Mouse (Mus musculus): Measurements from ENCODE around the gene Tmprss13. TPM values are rescaled to one million over a fixed set of nuclear protein-coding genes. Genes with fewer than 3 reads are reported as not detected.

The Tmprss13 gene
- total and polyA plus RNA-seq, 3 experiments, result not detected

- DNase-seq (ENCODE audit: extremely low read depth), result no peak
- H3K4me2 ChIP-seq (ENCODE audit: insufficient read depth, low read depth, poor library complexity, severe bottlenecking), result no peak overlapping the region
- peaks cover 23 to 52% of the 10 kb centered on the region in 2 experiments for H3K4me1 ChIP-seq (ENCODE audit: control insufficient read depth in 1 of 2, insufficient read depth in 2 of 2)
- no peak overlapping the region for H3K9ac ChIP-seq (ENCODE audit: insufficient read depth, low read depth)
- no peaks in the 10 kb centered on the region for H3K9me3 ChIP-seq (replicated peaks; ENCODE audit: low read length)
- in situ Hi-C loops (cut with MboI; ENCODE audit: low pct_ligation_motif_present, low pct_unique_long_range_greater_than_20kb, low sequenced_read_pairs), result loop anchor here (5.0 to 10.0 kb wide), 2 partner anchors 91 to 223 kb away; no protein-coding TSS in a partner anchor
- H3K4me3 ChIP-seq (replicated peaks in 1 of 3; ENCODE audit: low read depth in 2 of 3, low read length in 2 of 3, poor library complexity in 1 of 3), result no peak overlapping the region
- dilution Hi-C loops (cut with MboI; ENCODE audit: extremely low pct_ligation_motif_present, extremely low pct_unique_long_range_greater_than_20kb, low sequenced_read_pairs), result no loop called here
- TF ChIP-seq TBP (conservative IDR thresholded peaks at IDR 0.05; ENCODE audit: low read depth, low read length) (no peak), PAX5 (IDR thresholded peaks at IDR 0.05; ENCODE audit: low read length) (no peak), MAZ (IDR thresholded peaks at IDR 0.05; ENCODE audit: low read depth, low read length) (no peak), BHLHE40 (IDR thresholded peaks at IDR 0.05; ENCODE audit: low read depth, low read length) (no peak), CHD1 (IDR thresholded peaks at IDR 0.05; ENCODE audit: low read depth, low read length) (no peak), RAD21 (IDR thresholded peaks at IDR 0.05; ENCODE audit: low read depth, low read length) (no peak), MYC (IDR thresholded peaks at IDR 0.05; ENCODE audit: low read depth, low read length) (no peak), USF1 (IDR thresholded peaks at IDR 0.05; ENCODE audit: low read depth, low read length) (no peak), NELFE (IDR thresholded peaks at IDR 0.05; ENCODE audit: low read depth, low read length) (no peak), RCOR1 (conservative IDR thresholded peaks at IDR 0.05; ENCODE audit: low read depth, low read length) (no peak), ELF1 (IDR thresholded peaks at IDR 0.05; ENCODE audit: low read depth, low read length) (no peak), MAX (IDR thresholded peaks at IDR 0.05; ENCODE audit: low read length) (no peak), POLR2AphosphoS2 (IDR thresholded peaks at IDR 0.05; ENCODE audit: low read depth, low read length) (no peak), JUND (conservative IDR thresholded peaks at IDR 0.05; ENCODE audit: low read depth, low read length) (no peak), ETS1 (conservative IDR thresholded peaks at IDR 0.05; ENCODE audit: low read depth, low read length) (no peak), NRF1 (IDR thresholded peaks at IDR 0.05; ENCODE audit: low read depth, low read length) (no peak), ZMIZ1 (IDR thresholded peaks at IDR 0.05; ENCODE audit: low read depth, low read length) (no peak)
- H3K27me3 ChIP-seq (replicated peaks), result no peaks in the 10 kb centered on the region
- H3K79me2 ChIP-seq (replicated peaks; ENCODE audit: control insufficient read depth, extremely low read depth, insufficient read depth, poor library complexity, severe bottlenecking), result no peaks in the 10 kb centered on the region
- H3K36me3 ChIP-seq (replicated peaks in 1 of 2; ENCODE audit: control insufficient read depth in 1 of 2, insufficient read depth in 1 of 2, low read length in 1 of 2), result no peaks in the 10 kb centered on the region
- H3K27ac ChIP-seq (ENCODE audit: insufficient read depth, low read depth), result no peak overlapping the region
Measured at GRCm38 (mm10) chr9:45301771-45302170, 17.1 kb upstream of the Tmprss13 start.

GRCm38 (mm10) chr9:45306746-45307410 lies 12.0 kb upstream of the Tmprss13 start:
- Histone ChIP-seq H3K4me1 (ENCODE audit: control insufficient read depth in 1 of 2, insufficient read depth in 2 of 2) (peaks cover 0 to 8% of the 10 kb centered on the region in 2 experiments; a peak in 1 of 4 replicates), H3K36me3 (replicated peaks in 1 of 2; ENCODE audit: control insufficient read depth in 1 of 2, insufficient read depth in 1 of 2, low read length in 1 of 2) (no peaks in the 10 kb centered on the region), H3K9me3 (replicated peaks; ENCODE audit: low read length) (no peaks in the 10 kb centered on the region), H3K9ac (ENCODE audit: insufficient read depth, low read depth) (no peak overlapping the region), H3K4me2 (ENCODE audit: insufficient read depth, low read depth, poor library complexity, severe bottlenecking) (peak overlapping the region; percentile 29; the same call in 1 of the 2 replicates), H3K79me2 (replicated peaks; ENCODE audit: control insufficient read depth, extremely low read depth, insufficient read depth, poor library complexity, severe bottlenecking) (no peaks in the 10 kb centered on the region), H3K4me3 (replicated peaks in 1 of 3; ENCODE audit: low read depth in 2 of 3, low read length in 2 of 3, poor library complexity in 1 of 3) (no peak overlapping the region), H3K27ac (ENCODE audit: insufficient read depth, low read depth) (no peak overlapping the region), H3K27me3 (replicated peaks) (peaks cover 25% of the 10 kb centered on the region)
- no peak for DNase-seq (ENCODE audit: extremely low read depth)
- in situ Hi-C loops (cut with MboI; ENCODE audit: low pct_ligation_motif_present, low pct_unique_long_range_greater_than_20kb, low sequenced_read_pairs) (loop anchor here (10.0 kb wide), 1 partner anchor 218 kb away; no protein-coding TSS in a partner anchor), dilution Hi-C loops (cut with MboI; ENCODE audit: extremely low pct_ligation_motif_present, extremely low pct_unique_long_range_greater_than_20kb, low sequenced_read_pairs) (no loop called here)
- TF ChIP-seq CHD2 (IDR thresholded peaks at IDR 0.05; ENCODE audit: low read length), result no peak
- TF ChIP-seq MEF2A (IDR thresholded peaks at IDR 0.05; ENCODE audit: borderline replicate concordance, low read depth, low read length), result no peak
- TF ChIP-seq EP300 (IDR thresholded peaks at IDR 0.05; ENCODE audit: low read length), result no peak
- no peak for TF ChIP-seq HCFC1 (IDR thresholded peaks at IDR 0.05; ENCODE audit: low read depth, low read length)
- no peak for TF ChIP-seq ZMIZ1 (IDR thresholded peaks at IDR 0.05; ENCODE audit: low read depth, low read length)
- no peak for TF ChIP-seq PAX5 (IDR thresholded peaks at IDR 0.05; ENCODE audit: low read length)
- no peak for TF ChIP-seq MXI1 (IDR thresholded peaks at IDR 0.05; ENCODE audit: low read depth, low read length)
- no peak for TF ChIP-seq UBTF (IDR thresholded peaks at IDR 0.05; ENCODE audit: low read depth, low read length)
- no peak for TF ChIP-seq POLR2AphosphoS2 (IDR thresholded peaks at IDR 0.05; ENCODE audit: low read depth, low read length)
- TF ChIP-seq ETS1 (conservative IDR thresholded peaks at IDR 0.05; ENCODE audit: low read depth, low read length), result no peak
- TF ChIP-seq TCF12 (IDR thresholded peaks at IDR 0.05; ENCODE audit: low read depth, low read length), result no peak
- no peak for TF ChIP-seq KAT2A (IDR thresholded peaks at IDR 0.05; ENCODE audit: insufficient replicate concordance, low read length)
- no peak for TF ChIP-seq GABPA (IDR thresholded peaks at IDR 0.05; ENCODE audit: insufficient replicate concordance, low read depth, low read length)
- TF ChIP-seq NELFE (IDR thresholded peaks at IDR 0.05; ENCODE audit: low read depth, low read length), result no peak
- TF ChIP-seq SMC3 (IDR thresholded peaks at IDR 0.05; ENCODE audit: low read depth, low read length), result no peak
- no peak for TF ChIP-seq SIN3A (IDR thresholded peaks at IDR 0.05; ENCODE audit: low read length)
- no peak for TF ChIP-seq ZKSCAN1 (IDR thresholded peaks at IDR 0.05; ENCODE audit: borderline replicate concordance, low read depth, low read length)
- TF ChIP-seq E2F4 (IDR thresholded peaks at IDR 0.05; ENCODE audit: insufficient replicate concordance, low read depth, low read length), result no peak
- TF ChIP-seq MAFK (IDR thresholded peaks at IDR 0.05; ENCODE audit: insufficient replicate concordance, low read length), result no peak
- no peak for TF ChIP-seq ZC3H11A (IDR thresholded peaks at IDR 0.05; ENCODE audit: low read depth, low read length)

Data from CH12.LX (cell line).